Mouse (Mus musculus) layer of hippocampus, postnatal 36 days (tissue): Measurements from ENCODE around the gene Ntn4. TPM values are rescaled to one million over a fixed set of nuclear protein-coding genes. Genes with fewer than 3 reads are reported as not detected.
"Not testable (repeated sequence)": the region's sequence is repeated elsewhere in the genome, so short reads cannot be mapped to it uniquely, and the experiment has no call there.

ENCODE experiments used
- DNase-seq, 2 experiments: peaks; one replicate each; pipeline ENCODE4 v3.0.0; 2022
- total RNA-seq, 2 experiments: library from RNA; stranded (reverse); gene quantifications; 2 replicates each; pipeline ENCODE4 v1.2.3; 2021

Gene Ntn4
- total RNA-seq, 2 experiments from 2014 or later: 6.0 to 6.2 TPM

GRCm38 (mm10) chr10:93683896-93684295, 43.4 kb downstream of the Ntn4 start:
- no peak for DNase-seq

- not testable (repeated sequence) for DNase-seq
Measured at GRCm38 (mm10) chr10:93685416-93685815, 44.9 kb downstream of the Ntn4 start.

DNA sequence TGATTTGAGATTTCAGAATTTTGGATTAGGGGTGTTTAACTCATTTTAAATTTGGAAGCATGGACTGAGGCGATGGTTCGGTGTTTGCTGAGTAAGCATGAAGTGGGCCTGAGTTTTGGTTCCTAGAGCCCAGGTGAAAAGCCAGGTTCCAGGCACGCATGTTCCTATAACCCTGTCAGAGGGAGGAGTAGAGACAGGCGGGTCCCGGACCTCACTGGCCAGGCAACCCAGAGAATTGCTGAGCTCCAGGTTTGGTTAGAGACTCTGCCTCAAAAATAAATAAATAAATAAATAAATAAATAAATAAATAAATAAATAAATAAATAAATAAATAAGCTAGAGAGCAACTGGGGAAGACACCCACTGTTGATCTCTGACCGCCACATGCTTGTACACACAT, 46.1 kb downstream of the Ntn4 start:
- DNase-seq: no peak

GRCm38 (mm10) chr10:93687781-93688180, 47.3 kb downstream of the Ntn4 start:
- no peak for DNase-seq

DNA sequence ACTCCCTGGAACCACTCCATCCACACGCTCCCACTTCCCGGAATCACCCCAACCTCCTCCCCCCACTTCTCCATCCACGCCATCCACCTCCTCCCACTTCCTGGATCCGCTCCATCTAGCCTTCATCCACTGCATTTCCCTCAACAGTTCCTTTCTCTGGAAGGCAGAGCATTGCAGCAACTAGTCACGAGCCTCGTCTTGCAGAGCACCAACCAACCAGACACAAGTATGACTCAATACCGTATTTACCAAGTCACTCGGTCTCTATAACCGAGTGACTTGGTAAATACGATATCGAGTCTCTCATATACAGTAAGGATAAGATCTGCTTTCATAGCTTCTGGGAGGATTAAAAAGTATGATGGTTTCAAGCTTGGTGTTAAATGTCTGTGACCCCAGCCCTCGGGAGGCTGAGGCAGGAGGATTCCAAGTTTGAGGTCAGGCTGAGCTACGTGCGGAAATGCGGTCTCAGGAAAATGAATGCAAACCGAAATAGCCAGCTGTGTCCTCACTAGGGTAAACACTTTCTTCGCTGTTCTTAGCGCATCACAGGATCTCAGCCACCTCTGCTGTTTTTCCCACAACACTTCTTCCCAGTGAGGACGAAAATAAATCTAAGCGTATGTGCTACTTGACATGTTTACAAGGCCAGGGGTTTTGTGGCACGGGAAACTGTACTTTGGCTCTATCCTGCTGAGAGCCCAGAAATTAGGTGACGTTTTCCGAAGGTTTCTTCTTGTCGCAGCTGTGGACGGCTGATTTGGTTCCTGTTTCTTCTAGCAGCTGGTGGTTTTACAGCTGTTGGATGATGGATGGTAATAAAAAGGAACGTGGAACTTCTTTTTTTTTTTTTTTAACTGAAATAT, 48.1 kb downstream of the Ntn4 start:
- DNase-seq: no peak

DNA sequence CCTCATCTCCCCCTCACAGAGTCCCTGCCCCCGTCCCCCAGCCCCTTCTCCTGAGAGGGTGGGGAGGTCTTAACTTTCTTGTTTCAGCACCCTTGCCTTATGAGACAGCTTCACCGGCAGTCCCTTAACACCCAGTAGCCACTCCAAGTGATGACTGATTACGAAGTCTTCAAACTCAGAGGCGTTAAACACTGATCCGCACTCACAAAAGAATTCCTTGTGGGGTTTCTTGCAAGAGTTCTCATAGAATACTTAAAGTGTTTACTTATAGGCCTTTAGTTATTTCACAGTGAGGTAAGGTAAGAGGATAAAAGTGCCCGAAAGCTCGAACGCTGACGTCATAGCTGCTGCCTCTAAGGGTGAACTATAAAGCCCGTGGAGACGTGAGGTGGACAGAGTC, 50.9 kb downstream of the Ntn4 start:
- DNase-seq: no peak

DNA sequence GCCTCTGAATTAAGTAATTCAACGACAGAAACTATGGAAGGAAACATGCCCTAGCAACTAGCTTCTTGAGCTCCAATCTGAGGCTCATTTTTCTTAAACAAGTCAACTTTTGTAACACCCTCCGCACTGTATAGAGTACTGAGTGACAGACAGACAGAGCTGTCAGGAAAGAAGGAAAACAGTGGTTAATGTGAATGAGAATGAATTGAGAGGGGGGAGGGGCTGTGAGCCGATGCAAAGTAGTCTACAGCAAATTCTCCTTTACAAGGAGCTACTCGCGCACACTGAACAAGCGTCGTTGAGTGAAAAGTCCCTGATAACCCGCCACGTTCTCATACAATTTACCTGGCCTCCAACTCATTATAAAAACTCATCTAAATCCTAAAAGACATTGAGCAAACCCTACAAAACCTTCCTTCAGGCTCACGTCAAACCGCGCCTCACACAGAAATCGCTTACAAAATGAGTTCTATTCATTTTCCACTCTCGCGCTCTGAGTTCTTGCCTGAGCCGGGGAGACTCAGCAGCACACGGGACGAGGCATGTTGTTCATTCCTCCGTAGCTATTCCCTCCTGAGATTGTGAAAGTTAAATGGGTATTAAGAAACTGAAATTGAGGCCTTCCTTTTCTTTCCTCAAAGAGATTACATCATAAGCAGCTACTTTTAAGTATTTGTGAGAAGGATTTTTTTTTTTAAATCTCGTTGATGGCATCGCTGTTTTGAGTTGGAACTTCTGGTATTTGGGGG, 54.7 kb downstream of the Ntn4 start:
- DNase-seq: no peak

- DNase-seq: no peak
Measured at GRCm38 (mm10) chr10:93696001-93696400, 55.5 kb downstream of the Ntn4 start.

DNA sequence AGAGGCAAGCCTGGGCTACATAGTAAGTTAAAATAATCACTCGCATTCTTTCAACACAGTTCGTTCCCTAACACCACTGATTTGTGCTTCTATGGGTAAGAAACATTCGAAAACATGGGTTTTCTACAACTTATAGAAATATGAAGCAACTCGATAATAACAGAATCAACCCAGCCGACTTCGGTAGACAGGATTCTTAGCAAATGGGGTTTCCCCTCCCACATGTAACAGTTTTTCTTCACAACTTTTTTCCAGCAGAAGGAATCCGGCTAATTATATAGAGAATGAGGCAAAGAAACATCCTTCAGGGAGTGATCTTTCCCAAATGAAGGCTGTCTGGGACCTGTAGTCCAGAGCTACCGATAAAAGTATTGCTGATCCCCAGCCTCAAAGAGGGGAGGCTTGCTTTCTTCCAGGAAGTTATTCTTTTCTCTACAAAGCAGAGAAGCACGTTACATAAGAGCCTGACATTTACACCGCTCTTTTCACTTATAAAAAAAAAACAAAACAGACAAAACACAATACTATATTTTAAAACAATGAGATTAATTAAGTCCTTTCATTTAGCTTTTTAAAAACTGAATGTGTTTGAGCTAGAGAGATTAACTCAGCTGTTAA, 57.5 kb downstream of the Ntn4 start:
- DNase-seq: no peak

DNA sequence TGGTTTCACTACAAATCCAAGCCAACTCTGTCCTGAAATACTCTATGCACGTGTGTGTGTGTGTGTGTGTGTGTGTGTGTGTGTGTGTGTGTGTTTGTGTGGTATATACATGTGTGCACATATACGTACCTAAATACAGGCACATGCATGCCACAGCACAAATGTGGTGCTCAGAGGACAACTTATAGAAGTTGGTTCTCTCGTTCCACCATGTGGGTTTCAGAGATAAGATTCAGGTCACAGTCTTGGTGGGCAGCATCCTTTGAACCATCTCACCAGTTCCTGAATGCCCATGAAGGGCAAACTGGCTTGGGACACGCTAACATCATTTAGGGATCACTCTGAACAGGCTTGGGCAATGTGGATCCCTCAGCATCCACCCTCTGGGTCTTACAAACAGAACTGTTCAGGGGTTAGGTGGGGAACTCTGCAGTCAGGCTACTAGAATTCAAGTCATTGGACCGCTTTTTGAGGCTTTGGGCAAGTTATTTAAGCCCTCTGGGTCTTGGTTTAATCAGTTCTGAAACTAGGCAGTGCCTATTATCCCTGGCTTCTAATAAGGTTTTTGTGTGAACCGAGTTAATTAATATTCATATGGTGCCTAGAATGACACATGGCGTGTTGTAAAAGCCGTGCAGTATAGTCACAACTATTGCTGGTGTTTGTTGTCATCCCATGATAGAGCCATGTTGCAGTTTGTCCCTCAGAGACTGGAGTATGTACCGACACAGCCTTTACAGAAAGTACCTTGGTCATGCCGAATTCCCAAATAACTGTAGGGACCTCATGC, 59.4 kb downstream of the Ntn4 start:
- DNase-seq: no peak

- DNase-seq: no peak
Measured at GRCm38 (mm10) chr10:93700589-93701363, 60.3 kb downstream of the Ntn4 start.

DNA sequence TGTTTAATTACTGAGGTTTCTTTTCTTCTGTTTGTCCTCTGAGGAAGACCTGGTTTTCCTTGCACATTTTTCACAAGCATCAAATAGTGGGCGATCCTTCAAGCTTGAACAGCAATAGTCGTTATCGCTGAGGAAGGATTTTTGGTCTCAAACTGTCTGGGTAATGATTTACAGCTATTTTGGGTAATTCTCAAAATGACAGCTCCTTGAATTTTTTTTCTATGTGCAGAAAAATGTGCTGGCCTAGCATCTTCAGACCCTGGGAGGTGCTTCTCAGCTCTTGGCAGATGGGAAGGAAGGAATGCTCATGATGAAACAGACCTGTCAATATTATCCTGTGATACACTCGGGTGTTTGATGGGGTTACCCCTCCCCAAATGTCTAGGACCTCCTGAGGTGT, 63.5 kb downstream of the Ntn4 start:
- DNase-seq: no peak

GRCm38 (mm10) chr10:93707149-93708075, 66.9 kb downstream of the Ntn4 start:
- no peak for DNase-seq

DNA sequence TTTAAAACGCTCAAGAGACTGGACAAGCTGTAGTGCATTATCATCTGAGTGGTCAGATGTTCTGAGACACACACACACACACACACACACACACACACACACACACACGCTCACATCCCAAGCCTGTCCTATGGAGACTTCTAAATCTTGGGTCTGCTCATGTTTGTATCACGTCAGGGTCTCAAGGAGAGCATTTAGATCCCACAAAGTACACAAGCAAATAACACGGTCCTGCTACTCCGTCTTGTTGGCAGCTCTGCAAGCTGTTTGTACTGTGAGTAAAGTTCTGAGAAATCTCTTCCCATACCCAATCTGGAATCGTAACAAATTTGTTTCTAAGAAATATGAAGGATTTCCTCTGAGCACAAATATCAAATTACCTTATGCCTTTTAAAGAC, 67.6 kb downstream of the Ntn4 start:
- no peak for DNase-seq

- no peak for DNase-seq
Measured at GRCm38 (mm10) chr10:93708515-93708914, 68.0 kb downstream of the Ntn4 start.

DNA sequence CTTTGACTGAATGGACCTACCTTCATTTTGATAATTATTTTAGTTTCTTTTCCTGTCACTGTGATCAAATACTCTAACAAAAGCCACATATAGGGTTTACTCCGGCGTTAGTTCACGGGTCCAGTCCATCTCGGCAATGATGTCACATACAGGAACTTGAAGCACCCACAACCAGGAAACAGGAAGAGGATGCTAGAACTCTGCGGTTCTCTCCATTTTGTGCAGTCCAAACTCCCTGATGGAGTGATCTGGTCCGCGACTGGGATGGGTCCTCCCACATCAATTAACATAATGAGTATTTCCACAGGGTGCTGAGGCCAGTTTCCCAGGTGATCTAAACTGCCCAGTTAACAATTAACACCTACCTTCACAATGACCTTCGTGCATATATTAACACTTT, 69.1 kb downstream of the Ntn4 start:
- no peak for DNase-seq

DNA sequence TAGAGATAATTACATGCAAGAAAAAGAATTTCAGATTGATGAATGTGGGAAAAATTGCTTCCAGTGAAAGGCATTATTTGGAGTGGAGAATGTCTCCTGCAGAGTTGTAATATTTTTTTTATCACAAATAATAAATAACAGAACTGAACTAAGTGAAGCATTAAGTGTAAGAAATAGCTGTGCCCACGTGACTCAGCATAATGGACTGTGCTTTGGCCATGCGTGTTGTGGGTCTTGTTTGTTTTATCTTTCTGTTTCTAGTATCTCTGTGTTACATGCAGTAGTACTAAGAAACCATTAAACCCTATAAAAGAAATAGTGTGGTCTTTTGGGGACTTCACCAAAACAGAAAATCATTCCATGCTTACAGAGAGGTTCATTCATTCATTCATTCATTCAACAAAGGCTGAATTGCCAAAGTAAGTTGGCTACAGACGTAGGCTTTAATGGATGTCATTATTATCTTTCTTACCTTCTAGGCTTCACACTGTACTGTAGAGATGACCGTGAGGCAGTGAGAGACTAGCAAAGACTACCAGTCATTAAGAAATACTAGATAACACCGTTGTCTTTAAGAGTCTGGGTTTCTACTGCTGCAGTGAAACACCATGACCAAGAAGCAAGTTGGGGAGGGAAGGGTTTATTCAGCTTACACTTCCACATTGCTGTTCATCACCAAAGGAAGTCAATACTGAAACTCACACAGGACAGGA, 81.3 kb downstream of the Ntn4 start:
- no peak for DNase-seq

- no peak for DNase-seq
Measured at GRCm38 (mm10) chr10:93723942-93724542, 83.6 kb downstream of the Ntn4 start.

GRCm38 (mm10) chr10:93728131-93728530, 87.7 kb downstream of the Ntn4 start:
- no peak for DNase-seq
